Comparison of ENCODE assay signal across 9 mouse cellular contexts in the genomic region with DNA sequence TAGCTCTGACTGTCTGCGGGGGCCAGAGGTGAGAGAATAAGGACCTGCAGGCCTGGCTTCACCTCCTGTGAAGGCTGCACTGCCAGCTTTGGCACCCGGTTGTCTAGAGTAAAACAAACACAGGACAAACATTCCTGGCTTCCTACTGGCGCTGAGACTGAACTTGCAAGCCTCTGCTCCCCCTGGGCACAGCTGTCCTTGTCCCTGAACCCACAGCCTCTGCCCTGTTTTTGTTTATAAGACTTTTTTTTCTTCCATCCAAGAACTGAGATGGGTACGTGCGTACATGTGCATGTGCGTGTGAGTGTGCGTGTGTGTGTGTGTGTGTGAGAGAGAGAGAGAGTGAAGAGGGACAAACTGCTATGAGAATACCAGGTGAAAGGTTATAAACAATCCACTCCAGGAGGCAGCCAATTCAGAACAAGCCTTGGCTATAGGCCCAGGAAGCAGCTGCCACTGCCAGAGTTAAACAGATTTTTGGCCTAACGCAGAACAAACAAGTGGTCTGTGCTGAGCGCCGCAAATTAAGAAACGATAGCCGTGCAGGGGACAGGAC. TPM values are rescaled to one million over a fixed set of nuclear protein-coding genes. Genes with fewer than 3 reads are reported as not detected.
DNase-seq lines count a peak whose midpoint lies in the region; ATAC-seq and TF ChIP-seq lines count a peak whose summit lies in the region.
"Had no signal": no experiment of that assay in that cellular context is flagged by ENCODE, and none has a peak within 500 bp of the region (broad histone marks: within the 10 kb centered on the region; RNA-seq: fewer than 3 reads in every experiment).

No protein-coding gene starts in this region.

- no peak for TF ChIP-seq CTCF in thymus, adult 2 months (IDR thresholded peaks at IDR 0.05; ENCODE audit: borderline replicate concordance, control insufficient read depth, extremely low read depth, insufficient read depth, low read length, poor library complexity)

- peaks cover 12% of the 10 kb centered on the region for H3K36me3 ChIP-seq in thymus, adult 2 months (ENCODE audit: control insufficient read depth, insufficient read depth, low read length)
- peaks cover 7% of the 10 kb centered on the region for H3K36me3 ChIP-seq in heart, embryonic 16.5 days (ENCODE audit: control insufficient read depth, insufficient read depth)

- H3K27me3 ChIP-seq in thymus, adult 2 months (ENCODE audit: control insufficient read depth, insufficient read depth, low read length) = no peaks in the 10 kb centered on the region
- no peaks in the 10 kb centered on the region for H3K27me3 ChIP-seq in heart, embryonic 16.5 days (ENCODE audit: control insufficient read depth, insufficient read depth, low read length)

- no peaks in the 10 kb centered on the region for H3K9me3 ChIP-seq in heart, embryonic 16.5 days (replicated peaks; ENCODE audit: control insufficient read depth, low read length)

- no peak overlapping the region for H3K4me3 ChIP-seq in thymus, adult 2 months (ENCODE audit: control insufficient read depth, insufficient read depth, low read length)
- peak overlapping the region; percentile 15; the same call in 1 of the 2 replicates for H3K4me3 ChIP-seq in heart, embryonic 16.5 days (ENCODE audit: low read length)

- H3K4me2 ChIP-seq in heart, embryonic 16.5 days (ENCODE audit: low read depth, low read length) = peak overlapping the region; percentile 81

- WGBS in thymus, adult 2 months = 56% methylated on average over 12 of the region's 12 CpGs
- 13% methylated on average over 12 of the region's 12 CpGs for WGBS in heart, embryonic 16.5 days

- TF ChIP-seq POLR2A in thymus, adult 2 months (IDR thresholded peaks at IDR 0.05; ENCODE audit: control insufficient read depth, extremely low read depth, insufficient read depth, low read length, poor library complexity) = no peak

- H3K4me1 ChIP-seq in thymus, adult 2 months (replicated peaks; ENCODE audit: control insufficient read depth, insufficient read depth, low read length) = peaks cover 29% of the 10 kb centered on the region
- H3K4me1 ChIP-seq in heart, embryonic 16.5 days (ENCODE audit: control insufficient read depth, insufficient read depth, low read length) = peaks cover 30% of the 10 kb centered on the region

- peak overlapping the region; percentile 82 for H3K9ac ChIP-seq in heart, embryonic 16.5 days (ENCODE audit: low read length)

- no peak for DNase-seq in thymus, adult 2 months
- no peak for DNase-seq in thymus, adult 18-20 months
- peak; percentile 98 for DNase-seq in fat pad, adult 2 months (ENCODE audit: extremely low read depth, low read depth, low spot score)
- peak; percentile 88 to 92 for DNase-seq in kidney, postnatal 25 days
- DNase-seq in lung, postnatal 10 days = peak; percentile 94
- peak; percentile 73 for DNase-seq in testis, postnatal 14 days (ENCODE audit: low spot score)
- no peak for DNase-seq in right cerebral cortex, postnatal 4 days

- peak overlapping the region; percentile 98 for H3K27ac ChIP-seq in thymus, adult 2 months (ENCODE audit: control insufficient read depth, insufficient read depth, low read length)
- H3K27ac ChIP-seq in heart, embryonic 16.5 days (ENCODE audit: low read length) = peak overlapping the region; percentile 97
- H3K27ac ChIP-seq: macrophage had no signal

- peak; percentile 40 for ATAC-seq in heart, embryonic 16.5 days (replicated peaks; ENCODE audit: extremely low read depth, insufficient read depth, low FRiP score)

RNA-seq across cellular contexts. Expression of gene Txnip, which starts 2.6 kb away (rescaled TPM):
- 587 and 719 TPM in 2 replicates for polyA plus RNA-seq in thymus, adult 2 months (2012; rRNA removed)
- polyA plus RNA-seq in heart, embryonic 16.5 days (2015; fragmentation: Nextera tagmentation; extraction: Ambion mirVana) = 209 and 226 TPM in 2 replicates

RNA-seq across cellular contexts. Expression of gene Gm16253, which starts 21.7 kb away (rescaled TPM):
- polyA plus RNA-seq in thymus, adult 2 months (2012; rRNA removed) = not detected in 2 replicates
- 1.3 and 1.4 TPM in 2 replicates for polyA plus RNA-seq in heart, embryonic 16.5 days (2015; fragmentation: Nextera tagmentation; extraction: Ambion mirVana)
- polyA plus RNA-seq: macrophage had no signal

RNA-seq across cellular contexts. Expression of gene Hfe2, which starts 30.1 kb away (rescaled TPM):
- polyA plus RNA-seq in thymus, adult 2 months (2012; rRNA removed) = 1.3 and 10.4 TPM in 2 replicates
- polyA plus RNA-seq in heart, embryonic 16.5 days (2015; fragmentation: Nextera tagmentation; extraction: Ambion mirVana) = 8.5 and 10.9 TPM in 2 replicates
- polyA plus RNA-seq: macrophage had no signal

RNA-seq across cellular contexts. Expression of gene Polr3gl, which starts 38.9 kb away (rescaled TPM):
- 17.8 and 18.2 TPM in 2 replicates for polyA plus RNA-seq in thymus, adult 2 months (2012; rRNA removed)
- polyA plus RNA-seq in heart, embryonic 16.5 days (2015; fragmentation: Nextera tagmentation; extraction: Ambion mirVana) = 33.4 and 36.4 TPM in 2 replicates

RNA-seq across cellular contexts. Expression of gene Ankrd34a, which starts 41.3 kb away (rescaled TPM):
- polyA plus RNA-seq in thymus, adult 2 months (2012; rRNA removed) = 0.18 and 0.49 TPM in 2 replicates
- polyA plus RNA-seq in heart, embryonic 16.5 days (2015; fragmentation: Nextera tagmentation; extraction: Ambion mirVana) = 6.9 and 7.2 TPM in 2 replicates

Comparison
In these comparisons a context has a peak if more than half of its experiments do, and no peak if none do; other contexts are left out.
1. DNase-seq: peak in fat pad, adult 2 months (single experiment), kidney, postnatal 25 days (2 of 2), lung, postnatal 10 days (single experiment) and testis, postnatal 14 days (single experiment); none in thymus, adult 2 months (single experiment), thymus, adult 18-20 months (0 of 2) and right cerebral cortex, postnatal 4 days (single experiment).